Mouse (Mus musculus) CH12.LX (cell line): ENCODE data around the gene Atn1. TPM values are rescaled to one million over a fixed set of nuclear protein-coding genes. Genes with fewer than 3 reads are reported as not detected.

Experiments used
- DNase-seq: peaks from one replicate; pipeline ENCODE4 v3.0.0-alpha.2; 2013; ENCODE audit errors: extremely low read depth
- H3K27ac ChIP-seq: 2 replicates; pipeline ENCODE4 v1.5.1; 2012; ENCODE audit warnings: low read depth, mild to moderate bottlenecking, control low read depth, moderate library complexity; ENCODE audit not compliant: insufficient read depth
- H3K27me3 ChIP-seq: replicated peaks from 2 replicates; pipeline ENCODE3; 2012; ENCODE audit warnings: inconsistent platforms
- H3K36me3 ChIP-seq, 2 experiments: replicated peaks in 1 of 2; 2 replicates each; pipeline versions ENCODE3 to v1.6.1; 2012; ENCODE audit warnings: inconsistent platforms in 1 of 2, low read length in 1 of 2, mild to moderate bottlenecking in 1 of 2, mixed read lengths in 1 of 2, moderate library complexity in 1 of 2; ENCODE audit not compliant: control insufficient read depth in 1 of 2, insufficient read depth in 1 of 2
- H3K4me1 ChIP-seq, 2 experiments: 2 replicates each; pipeline ENCODE4 v1.6.1; 2012; ENCODE audit warnings: inconsistent platforms in 1 of 2, moderate library complexity in 1 of 2; ENCODE audit not compliant: insufficient read depth in 2 of 2, control insufficient read depth in 1 of 2
- H3K4me2 ChIP-seq: 2 replicates; pipeline ENCODE4 v1.6.1; 2012; ENCODE audit warnings: low read depth, mild to moderate bottlenecking, control low read depth; ENCODE audit not compliant: poor library complexity, insufficient read depth, severe bottlenecking
- H3K4me3 ChIP-seq, 3 experiments: fragments of 150-350 bp in 1 of 3; sonication (generic) in 1 of 3; replicated peaks in 1 of 3; 2 replicates each; pipeline versions ENCODE3 to v1.5.1; 2011 to 2012; ENCODE audit warnings: low read depth in 2 of 3, low read length in 2 of 3, mild to moderate bottlenecking in 2 of 3, moderate library complexity in 2 of 3, control low read depth in 1 of 3, improper control_type of control experiment in 1 of 3, inconsistent platforms in 1 of 3, mixed read lengths in 1 of 3; ENCODE audit not compliant: poor library complexity in 1 of 3
- H3K79me2 ChIP-seq: replicated peaks from 2 replicates; pipeline ENCODE4 v1.6.1; 2012; ENCODE audit warnings: mild to moderate bottlenecking, moderate library complexity; ENCODE audit not compliant: control insufficient read depth, poor library complexity, insufficient read depth, severe bottlenecking; ENCODE audit errors: extremely low read depth
- H3K9ac ChIP-seq: 2 replicates; pipeline ENCODE4 v1.6.1; 2012; ENCODE audit warnings: low read depth, mild to moderate bottlenecking, control low read depth, moderate library complexity; ENCODE audit not compliant: insufficient read depth
- H3K9me3 ChIP-seq: replicated peaks from 2 replicates; pipeline ENCODE3; 2012; ENCODE audit warnings: low read length, inconsistent platforms, mixed read lengths
- BHLHE40 ChIP-seq: IDR thresholded peaks from 2 replicates; pipeline ENCODE4 v1.6.1; 2011; ENCODE audit warnings: mild to moderate bottlenecking, low read depth, low read length, improper control_type of control experiment
- CHD1 ChIP-seq: IDR thresholded peaks from 2 replicates; pipeline ENCODE4 v1.6.1; 2012; ENCODE audit warnings: low read depth, low read length, improper control_type of control experiment, inconsistent platforms
- CHD2 ChIP-seq: IDR thresholded peaks from 2 replicates; pipeline ENCODE4 v1.6.1; 2011; ENCODE audit warnings: low read length, improper control_type of control experiment
- CTCF ChIP-seq, 2 experiments: IDR thresholded peaks in 1 of 2; conservative IDR thresholded peaks in 1 of 2; 2 replicates each; pipeline ENCODE4 v1.5.1; 2011 to 2012; ENCODE audit warnings: low read depth in 2 of 2, low read length in 2 of 2, improper control_type of control experiment in 1 of 2, inconsistent platforms in 1 of 2, mild to moderate bottlenecking in 1 of 2, moderate library complexity in 1 of 2
- E2F4 ChIP-seq: IDR thresholded peaks from 2 replicates; pipeline ENCODE4 v1.6.1; 2011; ENCODE audit warnings: low read depth, low read length, improper control_type of control experiment; ENCODE audit not compliant: insufficient replicate concordance
- ELF1 ChIP-seq: IDR thresholded peaks from 2 replicates; pipeline ENCODE4 v1.6.1; 2014; ENCODE audit warnings: low read depth, mild to moderate bottlenecking, inconsistent platforms, low read length, improper control_type of control experiment
- EP300 ChIP-seq: IDR thresholded peaks from 2 replicates; pipeline ENCODE4 v1.6.1; 2011; ENCODE audit warnings: low read length, improper control_type of control experiment
- ETS1 ChIP-seq: conservative IDR thresholded peaks from 2 replicates; pipeline ENCODE4 v1.6.1; 2012; ENCODE audit warnings: low read depth, mild to moderate bottlenecking, inconsistent platforms, low read length, improper control_type of control experiment, moderate library complexity
- GABPA ChIP-seq: IDR thresholded peaks from 2 replicates; pipeline ENCODE4 v1.6.1; 2012; ENCODE audit warnings: low read depth, low read length, improper control_type of control experiment, inconsistent platforms; ENCODE audit not compliant: insufficient replicate concordance
- HCFC1 ChIP-seq: IDR thresholded peaks from 2 replicates; pipeline ENCODE4 v1.6.1; 2012; ENCODE audit warnings: low read depth, mild to moderate bottlenecking, inconsistent platforms, low read length, improper control_type of control experiment
- IRF4 ChIP-seq: IDR thresholded peaks from 2 replicates; pipeline ENCODE4 v1.6.1; 2014; ENCODE audit warnings: low read depth, mild to moderate bottlenecking, inconsistent platforms, low read length, improper control_type of control experiment
- JUN ChIP-seq: IDR thresholded peaks from 2 replicates; pipeline ENCODE4 v1.6.1; 2011; ENCODE audit warnings: low read depth, mild to moderate bottlenecking, low read length, improper control_type of control experiment, moderate library complexity; ENCODE audit not compliant: insufficient read depth
- JUND ChIP-seq: conservative IDR thresholded peaks from 2 replicates; pipeline ENCODE4 v1.6.1; 2011; ENCODE audit warnings: low read depth, low read length, improper control_type of control experiment
- KAT2A ChIP-seq: IDR thresholded peaks from 2 replicates; pipeline ENCODE4 v1.6.1; 2012; ENCODE audit warnings: low read length, improper control_type of control experiment, inconsistent platforms; ENCODE audit not compliant: insufficient replicate concordance
- MAFK ChIP-seq: IDR thresholded peaks from 2 replicates; pipeline ENCODE4 v1.6.1; 2011; ENCODE audit warnings: low read length, improper control_type of control experiment; ENCODE audit not compliant: insufficient replicate concordance
- MAX ChIP-seq: IDR thresholded peaks from 2 replicates; pipeline ENCODE4 v1.6.1; 2011; ENCODE audit warnings: low read length, improper control_type of control experiment
- MAZ ChIP-seq: IDR thresholded peaks from 2 replicates; pipeline ENCODE4 v1.6.1; 2012; ENCODE audit warnings: low read depth, mild to moderate bottlenecking, inconsistent platforms, low read length, improper control_type of control experiment, moderate library complexity
- MEF2A ChIP-seq: IDR thresholded peaks from 2 replicates; pipeline ENCODE4 v1.6.1; 2014; ENCODE audit warnings: low read depth, mild to moderate bottlenecking, inconsistent platforms, low read length, improper control_type of control experiment, borderline replicate concordance
- MXI1 ChIP-seq: IDR thresholded peaks from 2 replicates; pipeline ENCODE4 v1.6.1; 2011; ENCODE audit warnings: mild to moderate bottlenecking, low read depth, low read length, improper control_type of control experiment
- MYC ChIP-seq: IDR thresholded peaks from 2 replicates; pipeline ENCODE4 v1.6.1; 2011; ENCODE audit warnings: low read depth, mild to moderate bottlenecking, improper control_type of control experiment, low read length
- NELFE ChIP-seq: IDR thresholded peaks from 2 replicates; pipeline ENCODE4 v1.6.1; 2011; ENCODE audit warnings: low read depth, low read length, improper control_type of control experiment
- NRF1 ChIP-seq: IDR thresholded peaks from 2 replicates; pipeline ENCODE4 v1.6.1; 2014; ENCODE audit warnings: low read depth, mild to moderate bottlenecking, inconsistent platforms, low read length, improper control_type of control experiment, moderate library complexity
- PAX5 ChIP-seq: IDR thresholded peaks from 2 replicates; pipeline ENCODE4 v1.6.1; 2012; ENCODE audit warnings: low read length, inconsistent platforms, mixed read lengths
- POLR2A ChIP-seq: IDR thresholded peaks from 2 replicates; pipeline ENCODE4 v1.6.1; 2011; ENCODE audit warnings: low read depth, mild to moderate bottlenecking, improper control_type of control experiment, low read length
- POLR2AphosphoS2 ChIP-seq: IDR thresholded peaks from 2 replicates; pipeline ENCODE4 v1.6.1; 2011; ENCODE audit warnings: low read depth, low read length, improper control_type of control experiment
- RAD21 ChIP-seq: IDR thresholded peaks from 2 replicates; pipeline ENCODE4 v1.6.1; 2011; ENCODE audit warnings: low read depth, mild to moderate bottlenecking, low read length, improper control_type of control experiment, moderate library complexity
- RCOR1 ChIP-seq: conservative IDR thresholded peaks from 2 replicates; pipeline ENCODE4 v1.6.1; 2012; ENCODE audit warnings: low read depth, mild to moderate bottlenecking, inconsistent platforms, low read length, improper control_type of control experiment
- SMC3 ChIP-seq: IDR thresholded peaks from 2 replicates; pipeline ENCODE4 v1.6.1; 2011; ENCODE audit warnings: low read depth, low read length, improper control_type of control experiment
- TBP ChIP-seq: conservative IDR thresholded peaks from 2 replicates; pipeline ENCODE4 v1.6.1; 2011; ENCODE audit warnings: low read depth, low read length, improper control_type of control experiment
- TCF12 ChIP-seq: IDR thresholded peaks from 2 replicates; pipeline ENCODE4 v1.6.1; 2014; ENCODE audit warnings: low read depth, mild to moderate bottlenecking, inconsistent platforms, low read length, improper control_type of control experiment
- UBTF ChIP-seq: IDR thresholded peaks from 2 replicates; pipeline ENCODE4 v1.6.1; 2012; ENCODE audit warnings: low read depth, mild to moderate bottlenecking, inconsistent platforms, low read length, improper control_type of control experiment, moderate library complexity
- USF1 ChIP-seq: IDR thresholded peaks from 2 replicates; pipeline ENCODE4 v1.6.1; 2014; ENCODE audit warnings: low read depth, mild to moderate bottlenecking, inconsistent platforms, low read length, improper control_type of control experiment
- USF2 ChIP-seq: conservative IDR thresholded peaks from 2 replicates; pipeline ENCODE4 v1.6.1; 2011; ENCODE audit warnings: low read depth, low read length, improper control_type of control experiment
- ZC3H11A ChIP-seq: IDR thresholded peaks from 2 replicates; pipeline ENCODE4 v1.6.1; 2012; ENCODE audit warnings: low read depth, mild to moderate bottlenecking, inconsistent platforms, low read length, improper control_type of control experiment
- ZKSCAN1 ChIP-seq: IDR thresholded peaks from 2 replicates; pipeline ENCODE4 v1.6.1; 2012; ENCODE audit warnings: low read depth, inconsistent platforms, low read length, improper control_type of control experiment, borderline replicate concordance
- ZMIZ1 ChIP-seq: IDR thresholded peaks from 2 replicates; pipeline ENCODE4 v1.6.1; 2012; ENCODE audit warnings: low read depth, mild to moderate bottlenecking, inconsistent platforms, low read length, improper control_type of control experiment
- ZNF384 ChIP-seq: IDR thresholded peaks from 2 replicates; pipeline ENCODE4 v1.6.1; 2012; ENCODE audit warnings: low read depth, low read length, improper control_type of control experiment, inconsistent platforms
- dilution Hi-C: fragments of 300-500 bp; cut with MboI; formaldehyde crosslinking; loops from 2 replicates; pipeline ENCODE4 v1.14.3; 2020; ENCODE audit warnings: low sequenced_read_pairs; ENCODE audit not compliant: extremely low pct_unique_long_range_greater_than_20kb, extremely low pct_ligation_motif_present
- in situ Hi-C: fragments of 300-500 bp; cut with MboI; formaldehyde crosslinking; loops from 3 replicates; pipeline ENCODE4 v1.14.3; 2019; ENCODE audit warnings: low sequenced_read_pairs, low pct_ligation_motif_present, low pct_unique_long_range_greater_than_20kb, mixed read lengths
- polyA plus RNA-seq: library from polyadenylated mRNA; unstranded; fragments of >175 nt; gene quantifications from 2 replicates; pipeline ENCODE4 v1.2.1, GENCODE M21; 2012; ENCODE audit warnings: low read depth; ENCODE audit not compliant: insufficient read length
- total RNA-seq, 2 experiments: library from RNA; depleted of rRNA; stranded (reverse); fragments of 300-350 nt in 1 of 2; fragments of >200 nt in 1 of 2; gene quantifications; 2 replicates each; pipeline ENCODE4 v1.2.3; 2012 to 2014

Gene Atn1
- total and polyA plus RNA-seq, 3 experiments = 1.7 to 35.1 (median 4.6) TPM

GRCm38 (mm10) chr6:124729850-124730705, 26.2 kb downstream of the Atn1 start:
- H3K4me2 ChIP-seq = peak overlapping the region; percentile 78
- H3K9me3 ChIP-seq = no peaks in the 10 kb centered on the region
- peaks cover 33 to 68% of the 10 kb centered on the region in 2 experiments for H3K4me1 ChIP-seq
- DNase-seq = peak; percentile 94
- H3K4me3 ChIP-seq = peak overlapping the region in 2 of 3 experiments; percentile 30 to 69
- no peaks in the 10 kb centered on the region for H3K27me3 ChIP-seq
- dilution Hi-C loops = no loop called here
- H3K36me3 ChIP-seq = peaks cover 46 to 58% of the 10 kb centered on the region in 2 experiments
- peak overlapping the region; percentile 96 for H3K27ac ChIP-seq
- H3K9ac ChIP-seq = peak overlapping the region; percentile 71
- in situ Hi-C loops = no loop called here
- peaks cover 36% of the 10 kb centered on the region for H3K79me2 ChIP-seq
- peak; percentile 81; the same call in 1 of the 2 replicates for TF ChIP-seq ZMIZ1
- TF ChIP-seq PAX5 = no peak
- TF ChIP-seq CHD1 = peak; percentile 90; the same call in 1 of the 2 replicates
- TF ChIP-seq JUN = no peak; the same call in 1 of the 2 replicates
- peak; percentile 71 for TF ChIP-seq POLR2A
- no peak for TF ChIP-seq ZNF384
- no peak for TF ChIP-seq RAD21
- no peak for TF ChIP-seq MYC
- TF ChIP-seq IRF4 = peak; percentile 73
- TF ChIP-seq MXI1 = no peak
- peak; percentile 58; the same call in 1 of the 2 replicates for TF ChIP-seq TBP
- TF ChIP-seq CTCF (conservative IDR thresholded peaks at IDR 0.05 in 1 of 2, IDR thresholded peaks at IDR 0.05 in 1 of 2; ENCODE audit: low read depth in 2 of 2, low read length in 2 of 2) = no peak
- peak; percentile 8; the same call in 1 of the 2 replicates for TF ChIP-seq SMC3
- TF ChIP-seq GABPA = no peak
- TF ChIP-seq UBTF = no peak
- 0 out of 2 replicates have a peak, but pooled peaks have one; percentile 30 for TF ChIP-seq MAFK
- peak; percentile 30; the same call in 1 of the 2 replicates for TF ChIP-seq JUND
- TF ChIP-seq USF1 = peak; percentile 90
- TF ChIP-seq USF2 = peak; percentile 89
- no peak for TF ChIP-seq RCOR1
- peak; percentile 77 for TF ChIP-seq TCF12
- peak; percentile 42 for TF ChIP-seq EP300
- peak; percentile 92 for TF ChIP-seq BHLHE40
- TF ChIP-seq MEF2A = peak; percentile 71; the same call in 1 of the 2 replicates
- no peak for TF ChIP-seq ZC3H11A
- TF ChIP-seq E2F4 = no peak
- peak; percentile 87 for TF ChIP-seq MAX
- TF ChIP-seq HCFC1 = 0 out of 2 replicates have a peak, but pooled peaks have one; percentile 7
- TF ChIP-seq KAT2A = no peak
- no peak for TF ChIP-seq ZKSCAN1
- TF ChIP-seq NRF1 = no peak; the same call in 1 of the 2 replicates
- TF ChIP-seq CHD2 = peak; percentile 65; the same call in 1 of the 2 replicates
- peak; percentile 72; the same call in 1 of the 2 replicates for TF ChIP-seq POLR2AphosphoS2
- TF ChIP-seq ETS1 = peak; percentile 71
- peak; percentile 88; the same call in 1 of the 2 replicates for TF ChIP-seq MAZ
- 0 out of 2 replicates have a peak, but pooled peaks have one; percentile 33 for TF ChIP-seq ELF1
- TF ChIP-seq NELFE = peak; percentile 66; the same call in 1 of the 2 replicates
